In the genomic region with DNA sequence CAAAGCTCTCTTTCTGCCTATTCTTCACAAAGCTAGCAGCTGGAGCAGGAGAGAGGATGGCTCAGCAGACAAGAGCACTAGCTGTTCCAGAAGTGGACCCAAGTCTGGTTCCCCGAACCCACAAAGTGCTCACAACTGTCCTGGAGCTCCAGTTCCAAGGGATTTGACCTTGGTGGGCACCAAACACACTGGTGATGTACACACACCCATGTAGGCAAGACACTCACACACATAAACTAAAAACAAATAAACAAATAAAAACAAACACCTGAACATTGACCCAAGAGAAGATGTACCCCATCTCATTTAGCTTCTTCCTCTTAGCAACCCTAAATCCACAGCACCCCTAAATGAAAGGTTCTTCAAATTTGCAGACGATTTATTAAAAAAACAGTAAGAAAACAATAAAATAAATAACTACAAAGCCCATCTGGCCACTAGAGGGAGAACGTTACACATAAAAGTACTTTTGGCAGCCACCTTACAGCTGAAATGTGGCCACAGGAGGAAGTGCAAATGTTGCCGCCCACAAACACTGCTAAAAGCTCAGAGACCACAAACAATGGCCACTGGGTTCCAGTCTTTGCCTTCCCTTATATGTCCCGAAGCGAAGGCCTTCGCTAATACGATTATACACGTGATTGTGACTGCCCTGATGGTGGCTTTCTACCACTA, we compare ENCODE assay signal across 8 mouse cellular contexts. TPM values are rescaled to one million over a fixed set of nuclear protein-coding genes. Genes with fewer than 3 reads are reported as not detected.
A peak's percentile ranks its signal among the peaks of the same experiment; 100 is the strongest.
DNase-seq lines count a peak whose midpoint lies in the region; ATAC-seq lines count a peak whose summit lies in the region.

No protein-coding gene starts in this region.

- H3K4me2 ChIP-seq in hindbrain, embryonic 12.5 days (replicated peaks): no peak overlapping the region

- 0 out of 2 replicates have a peak, but pooled peaks cover 3% of the 10 kb centered on the region for H3K4me1 ChIP-seq in hindbrain, embryonic 12.5 days

- H3K27me3 ChIP-seq in hindbrain, embryonic 12.5 days: no peaks in the 10 kb centered on the region

- no peak overlapping the region for H3K4me3 ChIP-seq in hindbrain, embryonic 12.5 days

- no peaks in the 10 kb centered on the region for H3K9me3 ChIP-seq in hindbrain, embryonic 12.5 days (replicated peaks)

- no peak overlapping the region for H3K9ac ChIP-seq in hindbrain, embryonic 12.5 days

- H3K27ac ChIP-seq in hindbrain, embryonic 12.5 days: no peak overlapping the region

- 13% methylated on average over 9 of the region's 9 CpGs for WGBS in hindbrain, embryonic 12.5 days

- peak; percentile 87 for DNase-seq in ES-CJ7 (ENCODE audit: low read depth, low spot score)
- DNase-seq in c-Kit-positive CD71-positive TER-119-negative erythroid progenitor cells, embryonic 14.5 days (ENCODE audit: low read depth): peak; percentile 58
- peak; percentile 44 to 83 for DNase-seq in frontal cortex, adult 2 months (ENCODE audit: extremely low spot score in 1 of 2, low spot score in 1 of 2)
- peak; percentile 81 for DNase-seq in layer of hippocampus, adult 9-10 months (ENCODE audit: low spot score)
- peak; percentile 74 for DNase-seq in lung, postnatal 14 days
- peak; percentile 36 for DNase-seq in ovary, postnatal 36 days (ENCODE audit: low spot score)
- peak; percentile 28 to 71 for DNase-seq in thymus, postnatal 10 days (ENCODE audit: low spot score in 2 of 2)

- peak; percentile 45 for ATAC-seq in hindbrain, embryonic 12.5 days (ENCODE audit: low FRiP score)

- H3K36me3 ChIP-seq in hindbrain, embryonic 12.5 days: no peaks in the 10 kb centered on the region

RNA-seq across cellular contexts. Expression of gene Setmar, which starts 33.5 kb away (rescaled TPM):
- 7.9 and 9.3 TPM in 2 replicates for polyA plus RNA-seq in frontal cortex, adult 2 months (2012; rRNA removed)
- 7.9 and 8.7 TPM in 2 replicates for polyA plus RNA-seq in hindbrain, embryonic 12.5 days (2016; fragmentation: Nextera tagmentation; extraction: Ambion mirVana)

Comparison
In these comparisons a context has a peak if more than half of its experiments do, and no peak if none do; other contexts are left out.
1. DNase-seq: peak in every context shown above with its lines; median percentile 87 in ES-CJ7; 81 in layer of hippocampus, adult 9-10 months; 74 in lung, postnatal 14 days; 64 in frontal cortex, adult 2 months; 58 in c-Kit-positive CD71-positive TER-119-negative erythroid progenitor cells, embryonic 14.5 days; 50 in thymus, postnatal 10 days; 36 in ovary, postnatal 36 days.